Comparison of ENCODE assay signal across 14 mouse cellular contexts in genomic region chr7:114294698-114295097, GRCm38 (mm10). TPM values are rescaled to one million over a fixed set of nuclear protein-coding genes. Genes with fewer than 3 reads are reported as not detected.
DNase-seq lines count a peak whose midpoint lies in the region; ATAC-seq and TF ChIP-seq lines count a peak whose summit lies in the region.
"Had no signal": no experiment of that assay in that cellular context is flagged by ENCODE, and none has a peak within 500 bp of the region (broad histone marks: within the 10 kb centered on the region; RNA-seq: fewer than 3 reads in every experiment).

No protein-coding gene starts in this region.

- no peak overlapping the region for H3K27ac ChIP-seq in heart, adult 2 months
- no peak overlapping the region for H3K27ac ChIP-seq in MEL (ENCODE audit: control insufficient read depth, low read depth, low read length)
- H3K27ac ChIP-seq in liver, embryonic 14.5 days = no peak overlapping the region
- H3K27ac ChIP-seq: embryonic facial prominence, embryonic 10.5 days; forebrain, embryonic 12.5 days; hindbrain, embryonic 13.5 days had no signal

- TF ChIP-seq RAD21 in MEL (IDR thresholded peaks at IDR 0.05; ENCODE audit: low read depth, low read length) = no peak

- WGBS in heart, adult 2 months = 89% methylated on average over 5 of the region's 5 CpGs
- WGBS in liver, embryonic 14.5 days (ENCODE audit: insufficient replicate concordance) = 63% methylated on average over 5 of the region's 5 CpGs

- H3K9me3 ChIP-seq in megakaryocyte, embryonic 14.5 days = no peaks in the 10 kb centered on the region
- H3K9me3 ChIP-seq in MEL (replicated peaks; ENCODE audit: insufficient read depth, low read length) = no peaks in the 10 kb centered on the region
- H3K9me3 ChIP-seq in liver, embryonic 14.5 days (ENCODE audit: control insufficient read depth, low read length) = no peaks in the 10 kb centered on the region
- H3K9me3 ChIP-seq: embryonic facial prominence, embryonic 10.5 days; forebrain, embryonic 12.5 days; heart, embryonic 12.5 days; hindbrain, embryonic 13.5 days had no signal

- DNase-seq in heart, adult 2 months = no peak
- DNase-seq in heart, adult 18-20 months = no peak
- no peak for DNase-seq in MEL (ENCODE audit: low read depth, low spot score)
- no peak for DNase-seq in liver, embryonic 14.5 days (ENCODE audit: low read depth in 3 of 3, low spot score in 3 of 3)
- no peak for DNase-seq in layer of hippocampus, postnatal 36 days
- no peak for DNase-seq in retina, postnatal 1 day
- DNase-seq: cerebellum, adult 11-12 months; kidney, postnatal 14 days had no signal

- no peak for TF ChIP-seq EP300 in heart, adult 2 months (IDR thresholded peaks at IDR 0.05; ENCODE audit: insufficient read depth, low read depth, low read length)
- TF ChIP-seq EP300 in MEL (IDR thresholded peaks at IDR 0.05; ENCODE audit: low read depth in 1 of 2, low read length in 2 of 2) = no peak
- TF ChIP-seq EP300 in liver, embryonic 14.5 days (IDR thresholded peaks at IDR 0.05; ENCODE audit: low read depth) = no peak

- H3K4me2 ChIP-seq in liver, embryonic 14.5 days (ENCODE audit: low read depth) = no peak overlapping the region
- H3K4me2 ChIP-seq: forebrain, embryonic 12.5 days; heart, embryonic 12.5 days; hindbrain, embryonic 13.5 days had no signal

- H3K4me3 ChIP-seq in heart, adult 2 months = no peak overlapping the region
- H3K4me3 ChIP-seq in megakaryocyte, embryonic 14.5 days (replicated peaks) = peak overlapping the region; percentile 29
- no peak overlapping the region for H3K4me3 ChIP-seq in MEL (ENCODE audit: control insufficient read depth in 1 of 2, insufficient read depth in 1 of 2, low read depth in 2 of 2, low read length in 2 of 2)
- no peak overlapping the region for H3K4me3 ChIP-seq in liver, embryonic 14.5 days (ENCODE audit: insufficient read depth in 1 of 2, low read depth in 2 of 2, low read length in 2 of 2)
- H3K4me3 ChIP-seq: embryonic facial prominence, embryonic 10.5 days; forebrain, embryonic 12.5 days; heart, embryonic 12.5 days; hindbrain, embryonic 13.5 days had no signal

- peaks cover 5% of the 10 kb centered on the region for H3K4me1 ChIP-seq in heart, adult 2 months (ENCODE audit: control insufficient read depth, insufficient read depth, low read length)
- H3K4me1 ChIP-seq in megakaryocyte, embryonic 14.5 days = peaks cover 64% of the 10 kb centered on the region
- peaks cover 12 to 19% of the 10 kb centered on the region in 2 experiments for H3K4me1 ChIP-seq in MEL (ENCODE audit: control insufficient read depth in 1 of 2, insufficient read depth in 2 of 2, low read length in 2 of 2)
- peaks cover 0 to 12% of the 10 kb centered on the region in 2 experiments; a peak in 3 of 4 replicates for H3K4me1 ChIP-seq in liver, embryonic 14.5 days (replicated peaks; ENCODE audit: control insufficient read depth in 2 of 2, insufficient read depth in 2 of 2, low read length in 1 of 2)

- peak; percentile 55 for TF ChIP-seq CTCF in heart, adult 2 months (IDR thresholded peaks at IDR 0.05)
- TF ChIP-seq CTCF in MEL (IDR thresholded peaks at IDR 0.05 in 2 of 3, conservative IDR thresholded peaks at IDR 0.05 in 1 of 3; ENCODE audit: control insufficient read depth in 1 of 3, insufficient read depth in 1 of 3, low read depth in 2 of 3, low read length in 3 of 3, poor library complexity in 1 of 3, severe bottlenecking in 1 of 3) = peak; percentile 49 to 74 (median 73)
- TF ChIP-seq CTCF in liver, embryonic 14.5 days (IDR thresholded peaks at IDR 0.05; ENCODE audit: low read depth) = peak; percentile 77

- TF ChIP-seq POLR2A in heart, adult 2 months (IDR thresholded peaks at IDR 0.05; ENCODE audit: insufficient read depth, low read depth, low read length) = no peak
- TF ChIP-seq POLR2A in MEL (IDR thresholded peaks at IDR 0.05; ENCODE audit: control insufficient read depth in 1 of 2, insufficient read depth in 1 of 2, low read depth in 1 of 2, low read length in 2 of 2, poor library complexity in 1 of 2) = no peak

- no peaks in the 10 kb centered on the region for H3K27me3 ChIP-seq in heart, adult 2 months (ENCODE audit: control insufficient read depth, insufficient read depth, low read length)
- H3K27me3 ChIP-seq in megakaryocyte, embryonic 14.5 days (replicated peaks) = no peaks in the 10 kb centered on the region
- H3K27me3 ChIP-seq in MEL (ENCODE audit: control insufficient read depth in 1 of 2, insufficient read depth in 2 of 2, low read length in 2 of 2) = no peaks in the 10 kb centered on the region
- H3K27me3 ChIP-seq in liver, embryonic 14.5 days (ENCODE audit: control insufficient read depth, insufficient read depth, low read length) = no peaks in the 10 kb centered on the region
- H3K27me3 ChIP-seq: heart, embryonic 12.5 days had no signal

- ATAC-seq in megakaryocyte, adult 5-6 weeks (ENCODE audit: poor library complexity, severe bottlenecking) = no peak
- 0 out of 2 replicates have a peak, but pooled peaks have one; percentile 19 for ATAC-seq in liver, embryonic 14.5 days (ENCODE audit: insufficient read depth)

- intact Hi-C loops in heart, adult 2 months (cut with DNase I) = no loop called here

- no peaks in the 10 kb centered on the region for H3K36me3 ChIP-seq in heart, adult 2 months (ENCODE audit: control insufficient read depth, insufficient read depth, low read length)
- H3K36me3 ChIP-seq in megakaryocyte, embryonic 14.5 days (replicated peaks; ENCODE audit: low read length) = no peaks in the 10 kb centered on the region
- H3K36me3 ChIP-seq in MEL (ENCODE audit: control insufficient read depth in 1 of 2, insufficient read depth in 2 of 2, low read length in 2 of 2) = peaks cover 0 to 17% of the 10 kb centered on the region in 2 experiments; a peak in 2 of 4 replicates
- H3K36me3 ChIP-seq in liver, embryonic 14.5 days (replicated peaks; ENCODE audit: control insufficient read depth, insufficient read depth, low read depth) = no peaks in the 10 kb centered on the region
- H3K36me3 ChIP-seq: embryonic facial prominence, embryonic 10.5 days; forebrain, embryonic 12.5 days; heart, embryonic 12.5 days; hindbrain, embryonic 13.5 days had no signal

- H3K9ac ChIP-seq in heart, adult 2 months (ENCODE audit: low read depth, low read length) = no peak overlapping the region
- H3K9ac ChIP-seq in MEL (ENCODE audit: control insufficient read depth, low read depth, low read length, poor library complexity, severe bottlenecking) = no peak overlapping the region
- no peak overlapping the region for H3K9ac ChIP-seq in liver, embryonic 14.5 days (replicated peaks)
- H3K9ac ChIP-seq: forebrain, embryonic 12.5 days; heart, embryonic 12.5 days; hindbrain, embryonic 13.5 days had no signal

- H3K79me2 ChIP-seq in heart, adult 2 months (replicated peaks; ENCODE audit: control insufficient read depth, insufficient read depth, low read length) = no peaks in the 10 kb centered on the region
- H3K79me2 ChIP-seq in MEL (ENCODE audit: control insufficient read depth, insufficient read depth, low read length, poor library complexity) = no peaks in the 10 kb centered on the region; the same call in 1 of the 2 replicates

TF ChIP-seq in MEL, 35 proteins besides CTCF, POLR2A, EP300 and RAD21:
- TF ChIP-seq HCFC1 (IDR thresholded peaks at IDR 0.05; ENCODE audit: low read depth, low read length) (no peak), SMC3 (IDR thresholded peaks at IDR 0.05; ENCODE audit: low read depth, low read length) (0 out of 2 replicates have a peak, but pooled peaks have one; percentile 24), TCF12 (IDR thresholded peaks at IDR 0.05; ENCODE audit: low read depth, low read length) (no peak), ELF1 (IDR thresholded peaks at IDR 0.05; ENCODE audit: low read depth, low read length) (no peak)
TF ChIP-seq in MEL: peak in this region for 1.

RNA-seq across cellular contexts. Expression of gene Psma1, which starts 18.8 kb away (rescaled TPM):
- total RNA-seq in heart, adult 2 months (2021) = 100 to 1,000 TPM; 132 to 142 TPM
- polyA plus RNA-seq in heart, adult 2 months (2012; rRNA removed) = 116 and 221 TPM in 2 replicates
- total RNA-seq in heart, adult 18-20 months (2021) = 100 to 1,000 TPM; 143 TPM
- 1.9 and 4.9 TPM in 2 replicates for polyA plus RNA-seq in megakaryocyte, embryonic 14.5 days (2012; ENCODE audit: insufficient read depth, low replicate concordance)
- 322 and 367 TPM in 2 replicates for total RNA-seq in megakaryocyte, adult 5-6 weeks (2015)
- total RNA-seq in megakaryocyte, adult 5-6 weeks (2017) = 252 and 280 TPM in 2 replicates
- total RNA-seq in MEL (2012; rRNA removed) = 324 and 400 TPM in 2 replicates
- 100 to 1,000 TPM in 1 of 2 experiments, not detected in 1; 282 TPM for polyA plus RNA-seq in MEL (2012; ENCODE audit: insufficient read depth in 1 of 2, insufficient read length in 2 of 2, low read depth in 1 of 2, low replicate concordance in 2 of 2, missing spikeins in 1 of 2)
- polyA plus RNA-seq in liver, embryonic 14.5 days (2012; rRNA removed) = 94.7 and 146 TPM in 2 replicates
- 281 and 289 TPM in 2 replicates for polyA plus RNA-seq in liver, embryonic 14.5 days (2014; fragmentation: Nextera tagmentation; extraction: Ambion mirVana)
- 100 to 1,000 TPM; 117 to 124 TPM for total RNA-seq in layer of hippocampus, postnatal 36 days (2021)

RNA-seq across cellular contexts. Expression of gene Copb1, which starts 40.2 kb away (rescaled TPM):
- total RNA-seq in heart, adult 2 months (2021) = 10 to 100 TPM; 40.1 to 40.5 TPM
- polyA plus RNA-seq in heart, adult 2 months (2012; rRNA removed) = 16.5 and 32.3 TPM in 2 replicates
- total RNA-seq in heart, adult 18-20 months (2021) = 10 to 100 TPM; 42.4 to 44.1 TPM
- 3.3 TPM in 1 of 2 replicates, not detected in the other for polyA plus RNA-seq in megakaryocyte, embryonic 14.5 days (2012; ENCODE audit: insufficient read depth, low replicate concordance)
- total RNA-seq in megakaryocyte, adult 5-6 weeks (2015) = 142 and 161 TPM in 2 replicates
- 82.5 and 85.9 TPM in 2 replicates for total RNA-seq in megakaryocyte, adult 5-6 weeks (2017)
- 50.1 and 56.2 TPM in 2 replicates for total RNA-seq in MEL (2012; rRNA removed)
- polyA plus RNA-seq in MEL (2012; ENCODE audit: insufficient read depth in 1 of 2, insufficient read length in 2 of 2, low read depth in 1 of 2, low replicate concordance in 2 of 2, missing spikeins in 1 of 2) = 100 to 1,000 TPM in 1 of 2 experiments, 10 to 100 TPM in 1; 61.3 to 405 TPM
- 16.0 and 28.1 TPM in 2 replicates for polyA plus RNA-seq in liver, embryonic 14.5 days (2012; rRNA removed)
- 48.9 and 55.0 TPM in 2 replicates for polyA plus RNA-seq in liver, embryonic 14.5 days (2014; fragmentation: Nextera tagmentation; extraction: Ambion mirVana)
- total RNA-seq in layer of hippocampus, postnatal 36 days (2021) = 10 to 100 TPM; 64.0 to 67.3 TPM
